Mouse (Mus musculus) myocyte (in vitro differentiated cells): ENCODE data around the gene Ccdc182.

Source experiments
- E2F4 ChIP-seq: IDR thresholded peaks from one replicate; pipeline ENCODE4 v1.6.1; 2011; ENCODE audit warnings: mild to moderate bottlenecking, control low read depth, moderate library complexity; ENCODE audit not compliant: insufficient read depth
- MAX ChIP-seq: IDR thresholded peaks from one replicate; pipeline ENCODE4 v1.6.1; 2011; ENCODE audit warnings: low read depth, mild to moderate bottlenecking, control low read depth
- MYOD1 ChIP-seq, 3 experiments: IDR thresholded peaks; one replicate each; pipeline ENCODE4 v1.6.1; 2011; ENCODE audit warnings: control low read depth in 2 of 3, low read depth in 2 of 3, mild to moderate bottlenecking in 2 of 3, moderate library complexity in 1 of 3; ENCODE audit not compliant: insufficient read length in 2 of 3, control insufficient read depth in 1 of 3
- MYOG ChIP-seq, 3 experiments: IDR thresholded peaks; one replicate each; pipeline ENCODE4 v1.6.1; 2011; ENCODE audit warnings: control low read depth in 2 of 3, low read depth in 2 of 3, mild to moderate bottlenecking in 2 of 3; ENCODE audit not compliant: insufficient read length in 2 of 3, control insufficient read depth in 1 of 3, insufficient read depth in 1 of 3
- POLR2A ChIP-seq: IDR thresholded peaks from one replicate; pipeline ENCODE4 v1.6.1; 2011; ENCODE audit warnings: low read depth, mild to moderate bottlenecking, control low read depth, moderate library complexity; ENCODE audit not compliant: insufficient read length
- POLR2AphosphoS2 ChIP-seq: IDR thresholded peaks from one replicate; pipeline ENCODE4 v1.6.1; 2011; ENCODE audit warnings: low read depth, control low read depth; ENCODE audit not compliant: insufficient read length
- TCF12 ChIP-seq: IDR thresholded peaks from one replicate; pipeline ENCODE4 v1.6.1; 2011; ENCODE audit warnings: mild to moderate bottlenecking, control low read depth; ENCODE audit not compliant: poor library complexity, insufficient read depth, severe bottlenecking
- TCF3 ChIP-seq: IDR thresholded peaks from one replicate; pipeline ENCODE4 v1.6.1; 2011; ENCODE audit warnings: low read depth, control low read depth; ENCODE audit not compliant: insufficient read length
- USF1 ChIP-seq: IDR thresholded peaks from one replicate; pipeline ENCODE4 v1.6.1; 2011; ENCODE audit warnings: low read depth, mild to moderate bottlenecking, control low read depth, moderate library complexity

GRCm38 (mm10) chr11:88314471-88314870 lies 20.6 kb downstream of the Ccdc182 start:
- no peak for TF ChIP-seq TCF3
- no peak for TF ChIP-seq POLR2A
- no peak for TF ChIP-seq MYOD1 (IDR thresholded peaks at IDR 0.05; ENCODE audit: control insufficient read depth in 1 of 3, insufficient read length in 2 of 3, low read depth in 2 of 3)
- TF ChIP-seq E2F4 = no peak
- no peak for TF ChIP-seq MAX
- no peak for TF ChIP-seq POLR2AphosphoS2
- no peak for TF ChIP-seq TCF12
- no peak for TF ChIP-seq USF1
- no peak for TF ChIP-seq MYOG (IDR thresholded peaks at IDR 0.05; ENCODE audit: control insufficient read depth in 1 of 3, insufficient read depth in 1 of 3, insufficient read length in 2 of 3, low read depth in 2 of 3)
